Mouse (Mus musculus): Measurements from ENCODE around the gene Dmrtb1. TPM values are rescaled to one million over a fixed set of nuclear protein-coding genes. Genes with fewer than 3 reads are reported as not detected.

Dmrtb1 gene
- polyA plus RNA-seq, 1 experiment: 0.44 TPM

DNA sequence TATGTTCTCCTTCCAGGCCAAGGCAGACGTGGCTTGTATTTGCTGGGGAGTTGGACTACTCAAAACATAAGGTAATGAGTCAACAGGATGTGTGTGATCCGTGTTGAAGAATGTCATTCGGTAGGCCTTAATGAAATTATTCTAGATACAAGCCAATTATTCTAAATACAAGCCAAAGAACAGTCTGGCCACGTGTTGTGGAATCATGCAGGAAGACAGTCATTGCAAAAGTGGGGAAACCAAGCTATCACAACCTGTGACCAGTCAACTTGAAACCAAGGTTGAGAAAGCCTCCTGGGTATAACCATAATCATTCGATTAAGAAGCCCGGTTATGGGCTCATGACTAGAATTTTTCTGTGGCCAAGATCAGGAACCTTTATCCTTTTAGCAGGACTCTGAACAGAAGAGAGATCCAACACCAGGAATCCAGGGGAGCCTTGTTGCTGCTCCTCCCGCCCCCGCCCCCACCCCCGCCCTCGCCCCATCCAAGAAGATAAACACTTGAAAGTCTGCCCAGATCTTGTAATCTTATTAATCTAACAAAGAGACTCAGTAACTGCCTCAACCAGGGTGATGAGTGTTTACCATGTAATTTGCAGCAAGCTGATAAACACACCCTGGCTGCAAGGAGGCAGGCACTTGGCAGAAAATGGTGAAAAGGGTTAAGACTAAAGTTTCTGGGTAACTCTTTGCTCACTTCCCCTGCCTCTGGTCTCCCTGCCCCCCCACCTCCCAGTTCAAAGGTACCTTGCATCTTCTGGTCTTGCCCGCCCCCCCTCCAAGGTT is 36.2 kb upstream of the Dmrtb1 start:
- H3K27me3 ChIP-seq (ENCODE audit: control insufficient read depth, insufficient read depth, low read length): no peaks in the 10 kb centered on the region
- no peak overlapping the region for H3K4me3 ChIP-seq (ENCODE audit: extremely low read depth, insufficient read depth, insufficient read length)
- no peaks in the 10 kb centered on the region for H3K36me3 ChIP-seq (ENCODE audit: control insufficient read depth, insufficient read depth, low read length)
- H3K27ac ChIP-seq (ENCODE audit: insufficient read depth, low read length): no peak overlapping the region
- 72% methylated on average over 11 of the region's 11 CpGs for WGBS
- TF ChIP-seq CTCF (IDR thresholded peaks at IDR 0.05; ENCODE audit: extremely low read depth, insufficient read depth, insufficient read length, insufficient replicate concordance) (no peak), POLR2A (IDR thresholded peaks at IDR 0.05; ENCODE audit: low read depth, low read length) (no peak)
- peaks cover 9% of the 10 kb centered on the region; the same call in 1 of the 2 replicates for H3K4me1 ChIP-seq (ENCODE audit: control insufficient read depth, insufficient read depth, insufficient read length)
- no peak for DNase-seq (ENCODE audit: low read depth in 1 of 2, low spot score in 2 of 2)

DNA sequence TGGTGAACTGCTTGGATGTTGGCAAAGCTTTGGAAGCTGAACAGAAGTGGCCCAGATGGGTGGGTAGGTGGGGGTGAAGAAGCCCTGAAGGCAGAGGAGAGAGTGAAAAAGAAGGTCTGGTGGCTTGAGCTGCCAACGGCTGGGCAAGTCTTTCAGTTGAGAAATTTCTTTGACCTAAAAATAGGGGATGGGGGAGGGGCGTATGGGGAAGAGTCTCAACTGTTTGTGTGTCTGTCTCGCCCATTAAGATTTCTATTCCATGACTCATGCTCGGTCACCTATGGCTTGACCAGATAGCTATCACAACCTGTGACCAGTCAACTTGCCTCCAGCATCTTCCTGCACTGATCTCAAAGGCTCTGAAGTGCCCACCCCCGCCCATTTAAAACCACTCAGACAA is 35.1 kb upstream of the Dmrtb1 start:
- no peak overlapping the region for H3K27ac ChIP-seq (ENCODE audit: insufficient read depth, low read length)
- TF ChIP-seq POLR2A (IDR thresholded peaks at IDR 0.05; ENCODE audit: low read depth, low read length) (no peak), CTCF (IDR thresholded peaks at IDR 0.05; ENCODE audit: extremely low read depth, insufficient read depth, insufficient read length, insufficient replicate concordance) (no peak)
- H3K27me3 ChIP-seq (ENCODE audit: control insufficient read depth, insufficient read depth, low read length): no peaks in the 10 kb centered on the region
- WGBS: 44% methylated on average over 5 of the region's 5 CpGs
- H3K4me3 ChIP-seq (ENCODE audit: extremely low read depth, insufficient read depth, insufficient read length): no peak overlapping the region
- DNase-seq (ENCODE audit: low read depth in 1 of 2, low spot score in 2 of 2): no peak
- peaks cover 9% of the 10 kb centered on the region; the same call in 1 of the 2 replicates for H3K4me1 ChIP-seq (ENCODE audit: control insufficient read depth, insufficient read depth, insufficient read length)
- no peaks in the 10 kb centered on the region for H3K36me3 ChIP-seq (ENCODE audit: control insufficient read depth, insufficient read depth, low read length)

DNA sequence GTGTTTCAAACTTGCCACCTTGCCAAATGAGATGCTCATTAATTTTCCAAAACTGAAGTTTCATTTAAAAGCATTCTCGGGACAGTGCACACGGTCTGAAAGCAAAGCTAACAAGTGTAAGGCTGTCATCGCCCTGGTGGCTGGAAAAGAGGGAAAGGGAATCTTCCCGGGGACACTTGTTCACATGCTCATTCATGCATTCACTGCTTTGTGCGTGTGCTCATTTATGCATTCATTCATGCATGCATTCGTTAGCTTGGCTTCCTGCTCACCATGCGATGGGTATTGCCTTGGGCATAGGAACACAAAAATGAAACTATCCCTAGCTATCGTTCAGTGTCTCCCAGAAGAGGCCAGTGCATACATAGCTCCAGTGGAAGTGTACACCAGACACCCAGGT is 34.7 kb upstream of the Dmrtb1 start:
- H3K27me3 ChIP-seq (ENCODE audit: control insufficient read depth, insufficient read depth, low read length): no peaks in the 10 kb centered on the region
- 44% methylated on average over 8 of the region's 8 CpGs for WGBS

DNA sequence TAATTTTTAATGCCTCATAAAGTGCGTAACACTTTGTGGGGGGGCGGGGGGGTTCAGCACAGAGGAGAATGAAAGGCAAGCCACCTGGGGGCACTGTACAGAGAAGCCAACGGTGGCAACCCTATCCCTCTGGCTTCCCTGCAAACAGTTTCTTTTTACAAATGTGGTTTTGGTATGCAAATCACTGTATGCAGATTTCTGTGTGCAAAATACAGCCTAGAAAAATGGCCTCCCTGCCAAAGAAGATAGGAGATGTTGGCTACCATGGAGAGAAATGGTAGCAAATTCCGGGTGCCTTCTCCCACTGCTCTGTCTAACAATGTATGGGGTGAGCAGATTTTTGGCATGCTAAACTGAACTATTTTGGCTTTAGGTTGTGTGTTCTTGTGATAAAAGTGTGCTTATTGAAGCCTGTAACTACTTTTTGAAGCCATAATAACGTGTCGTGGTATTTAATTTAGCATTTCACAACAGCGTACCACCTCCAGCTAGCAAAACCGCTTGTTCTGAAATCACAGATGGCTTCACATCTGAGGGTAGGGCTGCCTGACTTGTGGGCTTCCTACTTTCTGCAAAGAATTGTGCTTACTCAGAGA is 33.8 kb upstream of the Dmrtb1 start:
- no peaks in the 10 kb centered on the region for H3K36me3 ChIP-seq (ENCODE audit: control insufficient read depth, insufficient read depth, low read length)
- no peak overlapping the region for H3K4me3 ChIP-seq (ENCODE audit: extremely low read depth, insufficient read depth, insufficient read length)
- H3K4me1 ChIP-seq (ENCODE audit: control insufficient read depth, insufficient read depth, insufficient read length): peaks cover 9% of the 10 kb centered on the region; the same call in 1 of the 2 replicates
- TF ChIP-seq CTCF (IDR thresholded peaks at IDR 0.05; ENCODE audit: extremely low read depth, insufficient read depth, insufficient read length, insufficient replicate concordance) (no peak), POLR2A (IDR thresholded peaks at IDR 0.05; ENCODE audit: low read depth, low read length) (no peak)
- 50% methylated on average over 8 of the region's 8 CpGs for WGBS
- H3K27ac ChIP-seq (ENCODE audit: insufficient read depth, low read length): no peak overlapping the region
- H3K27me3 ChIP-seq (ENCODE audit: control insufficient read depth, insufficient read depth, low read length): no peaks in the 10 kb centered on the region
- no peak for DNase-seq (ENCODE audit: low read depth in 1 of 2, low spot score in 2 of 2)

More for the DNA sequence above, 34.7 kb upstream of the Dmrtb1 start:
- TF ChIP-seq POLR2A (IDR thresholded peaks at IDR 0.05; ENCODE audit: low read depth, low read length): no peak
- TF ChIP-seq CTCF (IDR thresholded peaks at IDR 0.05; ENCODE audit: extremely low read depth, insufficient read depth, insufficient read length, insufficient replicate concordance): no peak
- H3K27ac ChIP-seq (ENCODE audit: insufficient read depth, low read length): no peak overlapping the region
- H3K36me3 ChIP-seq (ENCODE audit: control insufficient read depth, insufficient read depth, low read length): no peaks in the 10 kb centered on the region
- H3K4me3 ChIP-seq (ENCODE audit: extremely low read depth, insufficient read depth, insufficient read length): no peak overlapping the region
- peaks cover 9% of the 10 kb centered on the region; the same call in 1 of the 2 replicates for H3K4me1 ChIP-seq (ENCODE audit: control insufficient read depth, insufficient read depth, insufficient read length)
- DNase-seq (ENCODE audit: low read depth in 1 of 2, low spot score in 2 of 2): no peak

DNA sequence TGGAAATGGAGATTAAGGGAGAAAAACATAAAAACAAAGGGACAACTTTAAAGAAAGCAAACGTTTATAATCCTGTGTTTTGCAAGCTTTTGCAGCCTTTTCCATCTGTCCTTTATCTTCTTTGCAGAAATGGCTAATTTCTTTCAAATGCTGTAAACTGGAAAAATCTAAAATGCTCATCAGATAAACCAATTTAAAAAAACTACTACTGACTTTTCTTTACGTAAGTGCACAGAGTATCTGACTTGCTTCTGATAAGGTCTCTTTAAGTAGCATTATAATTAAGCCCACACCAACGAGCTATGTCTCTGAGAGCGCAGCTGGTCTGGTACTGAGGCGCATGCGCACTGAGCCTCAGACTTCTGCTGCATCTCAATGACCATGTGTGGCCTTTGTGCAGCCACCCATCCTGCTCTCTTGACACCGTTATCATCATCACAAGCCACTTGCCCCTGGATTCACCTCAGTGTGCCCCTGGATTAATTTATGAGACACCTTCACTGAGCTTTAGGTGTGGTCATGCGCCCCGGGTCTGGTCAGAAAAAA is 32.8 kb upstream of the Dmrtb1 start:
- no peaks in the 10 kb centered on the region for H3K27me3 ChIP-seq (ENCODE audit: control insufficient read depth, insufficient read depth, low read length)
- WGBS: 83% methylated on average over 9 of the region's 9 CpGs
- no peaks in the 10 kb centered on the region for H3K36me3 ChIP-seq (ENCODE audit: control insufficient read depth, insufficient read depth, low read length)
- peaks cover 9% of the 10 kb centered on the region; the same call in 1 of the 2 replicates for H3K4me1 ChIP-seq (ENCODE audit: control insufficient read depth, insufficient read depth, insufficient read length)
- no peak overlapping the region for H3K27ac ChIP-seq (ENCODE audit: insufficient read depth, low read length)
- no peak overlapping the region for H3K4me3 ChIP-seq (ENCODE audit: extremely low read depth, insufficient read depth, insufficient read length)
- no peak for DNase-seq (ENCODE audit: low read depth in 1 of 2, low spot score in 2 of 2)
- TF ChIP-seq CTCF (IDR thresholded peaks at IDR 0.05; ENCODE audit: extremely low read depth, insufficient read depth, insufficient read length, insufficient replicate concordance) (no peak), POLR2A (IDR thresholded peaks at IDR 0.05; ENCODE audit: low read depth, low read length) (no peak)

GRCm38 (mm10) chr4:107706884-107707283 is 22.9 kb upstream of the Dmrtb1 start:
- no peak for DNase-seq (ENCODE audit: low read depth in 1 of 2, low spot score in 2 of 2)
- Histone ChIP-seq H3K4me1 (ENCODE audit: control insufficient read depth, insufficient read depth, insufficient read length) (no peaks in the 10 kb centered on the region), H3K4me3 (ENCODE audit: extremely low read depth, insufficient read depth, insufficient read length) (no peak overlapping the region), H3K27me3 (ENCODE audit: control insufficient read depth, insufficient read depth, low read length) (no peaks in the 10 kb centered on the region), H3K36me3 (ENCODE audit: control insufficient read depth, insufficient read depth, low read length) (no peaks in the 10 kb centered on the region), H3K27ac (ENCODE audit: insufficient read depth, low read length) (no peak overlapping the region)
- no peak for TF ChIP-seq CTCF (IDR thresholded peaks at IDR 0.05; ENCODE audit: extremely low read depth, insufficient read depth, insufficient read length, insufficient replicate concordance)
- no peak for TF ChIP-seq POLR2A (IDR thresholded peaks at IDR 0.05; ENCODE audit: low read depth, low read length)
- 40% methylated on average over 4 of the region's 4 CpGs for WGBS

All from spleen, adult 2 months (tissue).